Mouse (Mus musculus): Measurements from ENCODE around the gene Tmem53.

DNA sequence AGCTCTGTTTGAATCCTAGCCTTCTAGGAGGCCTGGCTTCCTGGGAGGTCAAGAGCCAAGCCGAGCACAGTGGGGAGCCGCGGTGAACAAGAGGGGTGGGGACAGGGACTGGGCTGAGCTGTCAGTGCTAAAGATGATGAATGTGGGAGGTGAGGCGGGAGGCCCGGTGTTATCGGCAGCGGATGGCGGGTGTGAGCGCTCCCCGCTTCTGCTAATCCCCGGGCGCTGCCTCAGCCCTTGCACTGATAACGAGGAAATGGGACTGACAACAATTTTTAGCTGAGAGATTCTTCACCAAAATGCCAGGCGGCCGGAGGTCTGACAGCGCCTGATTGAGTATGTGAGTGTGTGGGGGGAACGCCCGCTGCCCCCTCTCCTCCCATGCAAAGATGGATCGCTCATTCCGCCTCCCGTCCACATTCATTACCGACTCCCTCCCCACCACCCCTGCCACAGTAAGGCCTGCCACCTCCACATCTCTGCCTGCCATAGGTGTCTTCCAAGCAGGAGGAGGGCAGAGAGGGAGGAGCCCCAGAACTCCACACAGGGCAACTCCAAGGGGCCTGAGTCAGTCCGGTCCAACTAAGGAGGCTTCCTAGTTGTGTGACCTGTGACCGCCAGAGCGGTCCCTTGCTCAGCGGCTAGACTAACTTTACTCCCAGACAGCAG is 60.8 kb downstream of the Tmem53 start:
- TF ChIP-seq CTCF (IDR thresholded peaks at IDR 0.05 in 2 of 3, conservative IDR thresholded peaks at IDR 0.05 in 1 of 3; ENCODE audit: control insufficient read depth in 1 of 3, insufficient read depth in 1 of 3, low read depth in 2 of 3, low read length in 3 of 3, poor library complexity in 1 of 3, severe bottlenecking in 1 of 3) (no peak), GATA1 (IDR thresholded peaks at IDR 0.05; ENCODE audit: low read depth, low read length) (peak; percentile 92), JUND (IDR thresholded peaks at IDR 0.05; ENCODE audit: low read depth, low read length) (0 out of 2 replicates have a peak, but pooled peaks have one; percentile 9), GABPA (IDR thresholded peaks at IDR 0.05; ENCODE audit: low read depth, low read length) (0 out of 2 replicates have a peak, but pooled peaks have one; percentile 25), CHD2 (IDR thresholded peaks at IDR 0.05; ENCODE audit: low read length) (no peak), MEF2A (IDR thresholded peaks at IDR 0.05; ENCODE audit: extremely low read depth, insufficient replicate concordance, low read depth, low read length, poor library complexity, severe bottlenecking) (peak; percentile 11; the same call in 1 of the 2 replicates), HCFC1 (IDR thresholded peaks at IDR 0.05; ENCODE audit: low read depth, low read length) (peak; percentile 43; the same call in 1 of the 2 replicates), EP300 (IDR thresholded peaks at IDR 0.05; ENCODE audit: low read depth in 1 of 2, low read length in 2 of 2) (peak; percentile 91 to 93), SMC3 (IDR thresholded peaks at IDR 0.05; ENCODE audit: low read depth, low read length) (no peak), MAZ (IDR thresholded peaks at IDR 0.05; ENCODE audit: low read depth, low read length) (peak; percentile 93)
